21 mouse cellular contexts compared by ENCODE assay signal in genomic region chr17:15229159-15229558, GRCm38 (mm10).
A peak's percentile ranks its signal among the peaks of the same experiment; 100 is the strongest.
DNase-seq lines count a peak whose midpoint lies in the region; ATAC-seq and TF ChIP-seq lines count a peak whose summit lies in the region.
"Had no signal": no experiment of that assay in that cellular context is flagged by ENCODE, and none has a peak within 500 bp of the region (broad histone marks: within the 10 kb centered on the region; RNA-seq: fewer than 3 reads in every experiment).

No protein-coding gene starts in this region.

- H3K36me3 ChIP-seq in midbrain, embryonic 11.5 days (ENCODE audit: control insufficient read depth, insufficient read depth, low read length): no peaks in the 10 kb centered on the region
- H3K36me3 ChIP-seq in midbrain, embryonic 15.5 days (replicated peaks): no peaks in the 10 kb centered on the region
- no peaks in the 10 kb centered on the region for H3K36me3 ChIP-seq in stomach, postnatal 0 days (ENCODE audit: control insufficient read depth, insufficient read depth, low read length)
- H3K36me3 ChIP-seq: forebrain, embryonic 15.5 days; heart, embryonic 13.5 days; hindbrain, embryonic 12.5 days had no signal

- no peak for TF ChIP-seq EP300 in stomach, postnatal 0 days (optimal IDR thresholded peaks at IDR 0.05)

- H3K4me2 ChIP-seq in midbrain, embryonic 11.5 days: no peak overlapping the region
- H3K4me2 ChIP-seq in midbrain, embryonic 15.5 days: no peak overlapping the region
- no peak overlapping the region for H3K4me2 ChIP-seq in stomach, postnatal 0 days (replicated peaks; ENCODE audit: low read depth)
- H3K4me2 ChIP-seq: forebrain, embryonic 15.5 days; heart, embryonic 13.5 days; hindbrain, embryonic 12.5 days had no signal

- WGBS in midbrain, embryonic 11.5 days: 86% methylated on average over 6 of the region's 6 CpGs
- 82% methylated on average over 6 of the region's 6 CpGs for WGBS in midbrain, embryonic 15.5 days
- WGBS in stomach, postnatal 0 days: 65% methylated on average over 6 of the region's 6 CpGs
- WGBS in cerebellum, adult 2 months: 91% methylated on average over 6 of the region's 6 CpGs

- H3K27me3 ChIP-seq in midbrain, embryonic 11.5 days (ENCODE audit: control insufficient read depth, insufficient read depth, low read length): no peaks in the 10 kb centered on the region
- no peaks in the 10 kb centered on the region for H3K27me3 ChIP-seq in midbrain, embryonic 15.5 days (replicated peaks)
- H3K27me3 ChIP-seq in stomach, postnatal 0 days (ENCODE audit: control insufficient read depth, insufficient read depth, low read length): no peaks in the 10 kb centered on the region; the same call in 1 of the 2 replicates
- no peaks in the 10 kb centered on the region for H3K27me3 ChIP-seq in cerebellum, adult 2 months (ENCODE audit: control insufficient read depth, insufficient read depth, low read length)
- H3K27me3 ChIP-seq: forebrain, embryonic 15.5 days; hindbrain, embryonic 12.5 days had no signal

- H3K9me3 ChIP-seq in midbrain, embryonic 11.5 days (ENCODE audit: control insufficient read depth, low read length): no peaks in the 10 kb centered on the region
- no peaks in the 10 kb centered on the region for H3K9me3 ChIP-seq in midbrain, embryonic 15.5 days
- no peaks in the 10 kb centered on the region for H3K9me3 ChIP-seq in stomach, postnatal 0 days (ENCODE audit: control insufficient read depth, low read length)
- H3K9me3 ChIP-seq: forebrain, embryonic 15.5 days; heart, embryonic 13.5 days; hindbrain, embryonic 12.5 days had no signal

- H3K9ac ChIP-seq in midbrain, embryonic 11.5 days (ENCODE audit: low read length): no peak overlapping the region
- no peak overlapping the region for H3K9ac ChIP-seq in midbrain, embryonic 15.5 days
- H3K9ac ChIP-seq in stomach, postnatal 0 days (ENCODE audit: low read length): no peak overlapping the region
- H3K9ac ChIP-seq: forebrain, embryonic 15.5 days; heart, embryonic 13.5 days; hindbrain, embryonic 12.5 days had no signal

- H3K4me1 ChIP-seq in midbrain, embryonic 11.5 days (ENCODE audit: control insufficient read depth, insufficient read depth, low read length): no peaks in the 10 kb centered on the region
- H3K4me1 ChIP-seq in midbrain, embryonic 15.5 days: no peaks in the 10 kb centered on the region
- no peaks in the 10 kb centered on the region for H3K4me1 ChIP-seq in stomach, postnatal 0 days (replicated peaks; ENCODE audit: control insufficient read depth, insufficient read depth)
- H3K4me1 ChIP-seq in cerebellum, adult 2 months (ENCODE audit: control insufficient read depth, insufficient read depth, low read length): no peaks in the 10 kb centered on the region
- H3K4me1 ChIP-seq: hindbrain, embryonic 12.5 days had no signal

- TF ChIP-seq CTCF in stomach, postnatal 0 days (IDR thresholded peaks at IDR 0.05; ENCODE audit: low read depth): no peak
- TF ChIP-seq CTCF in cerebellum, adult 2 months (IDR thresholded peaks at IDR 0.05; ENCODE audit: borderline replicate concordance, insufficient read depth, low read depth, low read length): no peak

- H3K4me3 ChIP-seq in midbrain, embryonic 11.5 days (ENCODE audit: low read depth, low read length): no peak overlapping the region
- no peak overlapping the region for H3K4me3 ChIP-seq in midbrain, embryonic 15.5 days
- H3K4me3 ChIP-seq in stomach, postnatal 0 days (ENCODE audit: low read depth, low read length): no peak overlapping the region
- no peak overlapping the region for H3K4me3 ChIP-seq in cerebellum, adult 2 months (replicated peaks; ENCODE audit: insufficient read depth, low read depth, low read length)
- H3K4me3 ChIP-seq: forebrain, embryonic 15.5 days; heart, embryonic 13.5 days; hindbrain, embryonic 12.5 days had no signal

- no peak overlapping the region for H3K27ac ChIP-seq in midbrain, embryonic 11.5 days (ENCODE audit: low read depth, low read length)
- H3K27ac ChIP-seq in midbrain, embryonic 15.5 days: no peak overlapping the region
- no peak overlapping the region for H3K27ac ChIP-seq in stomach, postnatal 0 days (replicated peaks)
- no peak overlapping the region for H3K27ac ChIP-seq in cerebellum, adult 2 months (ENCODE audit: insufficient read depth, low read length)
- H3K27ac ChIP-seq: forebrain, embryonic 15.5 days; heart, embryonic 13.5 days; hindbrain, embryonic 12.5 days had no signal

- peak; percentile 6 for DNase-seq in midbrain, embryonic 11.5 days (ENCODE audit: low spot score, missing footprints)
- DNase-seq in ES-CJ7 (ENCODE audit: low read depth, low spot score) (peak; percentile 87), R1 (ENCODE audit: low read depth, low spot score) (peak; percentile 95)
- DNase-seq in stomach, postnatal 0 days (ENCODE audit: low spot score): no peak
- no peak for DNase-seq in cerebellum, adult 2 months
- DNase-seq in ovary, postnatal 10 days (ENCODE audit: low spot score): no peak
- DNase-seq in ovary, adult 18-20 months (ENCODE audit: low spot score): no peak
- DNase-seq: adrenal gland, postnatal 14 days; cerebellum, adult 11-12 months; cerebellum, adult 9-11 months; cerebellum, postnatal 36 days; gastrocnemius, postnatal 14 days; heart, postnatal 4 days had no signal

- no peak for ATAC-seq in midbrain, embryonic 11.5 days (ENCODE audit: low FRiP score)
- no peak for ATAC-seq in midbrain, embryonic 15.5 days (replicated peaks)
- ATAC-seq in stomach, postnatal 0 days (ENCODE audit: low FRiP score, low TSS enrichment): peak; percentile 39; the same call in 1 of the 2 replicates
- ATAC-seq: CD4-positive, CD25-positive, alpha-beta regulatory T cell, adult 4 months; forebrain, embryonic 15.5 days; hindbrain, embryonic 16.5 days; inflammation-experienced regulatory T-cells, adult 6 months; intestine, postnatal 0 days had no signal

- TF ChIP-seq POLR2A in cerebellum, adult 2 months (IDR thresholded peaks at IDR 0.05; ENCODE audit: borderline replicate concordance, insufficient read depth, low read length): no peak

Comparison
In these comparisons a context has a peak if more than half of its experiments do, and no peak if none do; other contexts are left out.
1. DNase-seq: peak in midbrain, embryonic 11.5 days (single experiment), ES-CJ7 (single experiment) and R1 (single experiment); none in stomach, postnatal 0 days (single experiment), cerebellum, adult 2 months (0 of 2), ovary, postnatal 10 days (single experiment) and ovary, adult 18-20 months (single experiment).